Mouse (Mus musculus) embryo, embryonic 11.5 days (tissue): Measurements from ENCODE around the gene Tlcd2.

ENCODE experiments used
- DNase-seq: peaks from one replicate; pipeline ENCODE4 v3.0.0-alpha.2; 2012; ENCODE audit warnings: low read depth, low spot score

The Tlcd2 gene

DNA sequence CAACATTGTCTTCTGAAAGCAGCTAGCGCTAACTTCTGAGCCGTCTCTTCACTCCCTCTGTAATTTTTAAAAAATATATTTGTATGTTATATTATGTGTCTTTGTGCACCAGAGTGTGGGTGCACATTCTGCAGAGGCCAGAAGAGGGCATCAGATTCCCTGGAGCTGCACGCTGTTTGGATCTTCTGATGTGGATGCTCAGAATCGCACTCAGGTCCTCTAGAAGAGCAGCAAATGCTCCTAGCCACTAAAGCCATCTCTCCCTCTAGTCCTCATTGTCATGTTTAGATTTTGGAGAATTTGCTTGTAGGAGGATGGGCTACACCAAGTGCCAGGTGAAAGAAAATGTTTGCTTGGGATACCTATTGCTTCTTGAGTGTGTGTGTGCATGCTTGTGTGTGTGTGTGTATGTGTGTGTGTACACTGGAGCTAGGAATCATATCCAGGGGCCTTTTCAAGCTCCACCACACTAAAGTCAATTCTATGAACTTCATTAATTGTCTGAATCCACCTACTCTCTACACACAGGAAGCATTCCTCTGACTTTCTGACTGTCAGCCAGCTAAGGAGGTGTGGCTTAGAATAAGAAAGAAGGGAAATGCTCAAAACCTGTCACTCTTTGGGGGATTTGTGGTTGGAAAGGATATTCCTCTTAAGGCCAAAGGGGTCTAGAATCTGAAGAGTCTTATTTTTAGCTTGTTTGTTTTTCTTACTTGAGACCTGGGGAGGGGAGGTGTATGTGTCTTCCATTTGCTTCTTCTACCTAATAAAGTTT, 5.4 kb downstream of the Tlcd2 start:
- DNase-seq, result no peak

DNA sequence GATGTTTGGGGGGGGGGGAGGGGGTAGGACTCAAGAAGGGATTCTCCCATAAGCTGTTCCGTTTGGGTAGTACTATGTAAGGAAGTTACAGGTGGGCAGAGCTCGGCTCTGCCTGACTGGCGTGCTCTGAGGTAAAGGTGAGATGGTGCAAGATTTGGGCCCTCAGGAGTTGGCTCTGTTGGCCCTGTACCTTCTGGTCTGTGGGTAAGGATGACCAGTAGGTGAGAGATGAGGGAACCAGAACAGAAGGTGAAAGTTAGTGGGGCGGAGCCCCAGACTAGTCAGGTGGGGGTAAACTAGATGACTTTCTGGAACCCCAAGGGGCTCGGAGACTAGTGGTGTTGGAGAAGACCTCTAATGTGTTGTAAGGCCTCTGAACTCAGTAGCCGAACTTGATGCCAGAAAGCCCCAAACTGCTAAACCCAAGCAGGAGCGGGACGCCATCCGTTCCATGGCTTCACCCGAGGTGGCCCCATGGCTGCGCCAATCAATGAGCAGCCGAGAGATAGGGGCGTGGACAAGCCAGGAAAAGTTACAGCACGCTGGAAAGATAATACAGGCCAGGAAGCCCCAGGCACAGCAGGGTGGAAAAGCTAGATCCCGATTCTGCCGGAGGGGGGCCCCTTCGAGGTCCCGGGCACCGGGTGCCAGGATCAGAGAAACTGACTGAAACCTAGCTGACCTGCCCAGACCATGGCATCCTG, 6.1 kb downstream of the Tlcd2 start:
- DNase-seq, result no peak

DNA sequence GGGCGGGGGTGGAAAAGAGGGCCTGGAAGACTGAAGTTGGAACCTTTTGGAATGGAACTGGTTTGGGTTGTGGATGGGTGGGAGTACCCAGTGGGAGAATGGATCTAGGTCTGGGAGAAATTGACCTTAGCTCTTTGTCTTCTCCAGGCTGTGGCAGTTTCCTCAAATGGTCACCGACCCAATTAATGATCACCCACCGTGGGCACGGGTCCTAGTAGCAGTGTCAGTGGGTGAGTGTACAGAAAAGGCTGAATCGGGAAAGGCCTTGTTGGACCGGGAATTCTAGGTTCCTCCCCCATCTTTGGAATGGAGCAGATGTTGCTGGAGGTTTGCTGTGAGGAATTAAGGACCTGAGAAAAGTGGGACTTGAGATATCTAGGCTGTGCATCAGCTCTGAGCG, 6.9 kb downstream of the Tlcd2 start:
- DNase-seq, result no peak

DNA sequence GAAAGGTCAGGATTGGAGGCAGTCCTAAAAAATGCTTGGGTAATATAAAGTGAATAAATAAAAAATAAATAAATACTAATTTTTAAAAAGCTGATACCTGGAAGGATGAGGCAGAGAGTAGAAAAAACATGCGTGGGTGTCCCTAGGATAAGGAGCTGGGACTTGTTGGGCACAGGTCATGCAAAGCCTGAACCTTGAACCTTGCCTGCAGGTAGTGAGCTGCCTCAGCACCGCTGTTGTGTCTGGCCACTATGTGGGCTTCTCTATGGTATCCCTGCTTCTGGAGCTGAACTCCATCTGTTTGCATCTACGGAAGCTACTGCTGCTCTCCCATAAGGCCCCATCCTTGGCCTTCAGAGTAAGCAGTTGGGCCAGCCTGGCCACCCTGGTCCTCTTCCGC, 7.7 kb downstream of the Tlcd2 start:
- DNase-seq, result no peak

DNA sequence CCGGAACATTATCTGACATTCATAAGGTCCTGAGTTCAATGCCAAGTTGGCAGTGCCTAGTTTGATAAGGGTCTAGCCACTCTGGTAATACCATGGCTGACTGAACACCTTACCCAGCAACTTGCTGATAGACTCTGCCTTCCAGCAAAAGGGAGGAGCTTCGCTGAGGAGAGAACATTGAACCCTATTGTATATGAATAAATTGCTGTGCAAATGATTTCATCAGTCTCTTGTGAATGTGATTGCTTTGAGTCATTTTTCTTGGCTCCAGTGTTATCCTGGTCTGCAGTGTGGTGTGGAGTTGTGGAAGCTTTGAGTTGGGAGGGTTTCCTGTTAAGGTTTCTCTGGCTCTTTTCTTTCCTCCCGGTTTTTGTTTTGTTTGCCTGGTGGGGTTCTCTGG, 9.2 kb downstream of the Tlcd2 start:
- DNase-seq, result no peak

DNA sequence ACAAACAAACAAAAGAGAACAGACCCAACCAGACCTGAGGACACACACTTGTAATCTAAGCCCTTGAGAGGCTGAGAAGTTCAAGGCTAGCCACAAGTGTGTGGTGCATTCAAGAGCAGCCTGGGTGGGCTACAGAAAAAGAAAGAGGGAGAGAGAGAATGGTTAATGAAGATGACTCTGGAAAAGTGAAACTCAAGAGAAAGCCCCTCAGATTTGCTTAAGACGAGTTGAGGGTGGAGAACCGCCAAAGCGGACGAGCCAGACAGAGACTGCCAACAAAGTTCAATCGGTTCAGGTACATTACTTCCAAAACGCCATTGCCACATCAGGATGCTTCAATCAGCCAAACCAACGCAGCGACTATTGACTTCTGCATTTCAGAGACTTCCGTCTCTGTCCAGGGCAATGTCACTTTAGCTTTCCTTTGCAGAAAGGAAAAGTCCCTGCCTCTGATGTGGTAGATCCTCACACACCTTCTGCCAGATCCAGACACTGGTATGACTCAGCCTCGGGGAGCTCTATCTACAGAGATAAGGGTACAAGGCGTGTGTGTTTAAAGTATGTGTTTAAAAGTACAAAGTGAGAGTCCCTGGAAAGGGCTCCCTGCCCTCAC, 11.1 kb downstream of the Tlcd2 start:
- DNase-seq, result no peak

DNA sequence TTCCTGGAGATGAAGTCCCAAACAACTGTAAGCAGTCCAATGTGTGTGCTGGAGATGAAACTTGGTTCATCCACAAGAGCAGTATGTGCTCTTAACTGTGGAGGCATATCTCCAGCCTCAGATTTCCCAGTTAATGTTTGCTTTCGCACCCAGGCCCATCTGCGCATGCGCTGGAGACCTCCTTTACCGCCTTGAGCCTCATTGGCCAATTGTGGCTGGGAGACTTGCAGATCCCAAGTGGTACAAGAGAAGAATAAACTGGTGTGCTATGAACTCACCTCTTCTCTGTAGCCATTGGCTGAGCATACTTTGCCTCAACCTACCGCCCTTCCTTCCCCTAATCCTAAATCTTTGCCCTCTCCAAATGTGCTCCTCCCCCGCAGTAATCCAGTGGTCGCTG, 11.9 kb downstream of the Tlcd2 start:
- no peak for DNase-seq

DNA sequence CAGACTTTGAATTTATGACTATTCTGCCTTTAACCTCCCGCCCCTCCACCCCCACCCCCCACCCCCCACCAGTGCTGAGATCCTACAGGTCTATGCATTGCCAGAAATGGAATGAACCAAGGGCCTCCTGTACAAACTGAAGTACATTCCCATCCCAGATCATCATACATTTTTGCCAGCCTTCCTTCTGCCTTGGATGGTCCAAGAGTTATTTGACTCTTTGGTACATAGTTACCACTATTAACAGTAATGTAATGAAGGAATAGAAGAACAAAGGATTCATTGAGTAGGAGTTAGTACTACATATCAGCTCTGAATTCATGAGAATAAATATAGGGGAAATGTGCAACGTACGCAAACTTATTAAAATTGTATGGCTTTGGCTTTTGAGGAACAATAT, 24.7 kb downstream of the Tlcd2 start:
- DNase-seq, result no peak

DNA sequence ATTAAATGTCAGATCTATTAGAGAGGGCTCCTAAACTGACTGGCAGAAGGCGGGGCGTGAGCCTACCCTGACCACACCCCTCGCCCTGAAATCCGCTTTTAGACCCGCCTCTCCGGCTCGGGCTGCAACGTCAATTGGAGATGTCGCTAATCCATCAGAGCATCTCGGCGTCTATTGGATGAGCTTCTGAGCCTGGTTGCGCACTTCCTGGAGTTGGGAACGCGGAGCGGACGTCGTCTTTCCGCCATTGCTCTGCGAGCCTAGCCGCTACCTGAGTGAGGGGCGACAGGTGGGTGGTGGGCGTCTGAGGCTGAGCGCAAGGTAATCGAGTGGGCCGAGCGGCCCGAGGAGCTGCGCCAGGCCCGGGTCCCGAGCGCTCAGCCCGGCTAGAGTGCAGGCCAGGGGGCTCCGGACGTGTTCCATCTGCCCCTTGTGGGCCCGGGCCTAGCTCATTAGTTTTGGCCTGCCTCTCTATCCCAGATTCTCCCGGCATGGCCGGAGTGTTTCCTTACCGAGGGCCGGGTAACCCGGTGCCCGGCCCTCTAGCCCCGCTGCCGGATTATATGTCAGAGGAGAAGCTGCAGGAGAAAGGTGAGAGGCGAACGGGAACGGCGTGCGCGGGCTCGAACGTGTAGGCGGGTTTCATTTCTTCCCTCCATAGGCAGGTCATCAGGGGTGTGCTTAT, 25.2 kb downstream of the Tlcd2 start, which contains the start of gene Prpf8:
Gene Prpf8, plus strand, starts transcription at position 216 of the 685 bp plus-strand sequence.
- DNase-seq, result peak; percentile 92

DNA sequence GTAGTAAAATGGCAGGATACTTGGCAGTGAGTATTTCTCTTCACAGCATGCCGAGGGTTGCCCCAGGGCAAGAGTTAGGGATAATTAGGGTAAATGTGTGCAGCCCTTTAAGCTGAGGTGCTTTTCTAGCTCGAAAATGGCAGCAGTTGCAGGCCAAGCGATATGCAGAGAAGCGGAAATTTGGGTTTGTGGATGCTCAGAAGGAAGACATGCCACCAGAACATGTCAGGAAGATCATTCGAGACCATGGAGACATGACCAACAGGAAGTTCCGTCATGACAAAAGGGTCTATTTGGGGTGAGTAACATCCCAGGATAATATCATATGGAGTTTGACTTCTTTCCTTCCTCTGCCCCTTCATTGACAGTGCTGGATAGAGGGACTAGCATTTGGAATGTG, 26.0 kb downstream of the Tlcd2 start:
- DNase-seq, result no peak

DNA sequence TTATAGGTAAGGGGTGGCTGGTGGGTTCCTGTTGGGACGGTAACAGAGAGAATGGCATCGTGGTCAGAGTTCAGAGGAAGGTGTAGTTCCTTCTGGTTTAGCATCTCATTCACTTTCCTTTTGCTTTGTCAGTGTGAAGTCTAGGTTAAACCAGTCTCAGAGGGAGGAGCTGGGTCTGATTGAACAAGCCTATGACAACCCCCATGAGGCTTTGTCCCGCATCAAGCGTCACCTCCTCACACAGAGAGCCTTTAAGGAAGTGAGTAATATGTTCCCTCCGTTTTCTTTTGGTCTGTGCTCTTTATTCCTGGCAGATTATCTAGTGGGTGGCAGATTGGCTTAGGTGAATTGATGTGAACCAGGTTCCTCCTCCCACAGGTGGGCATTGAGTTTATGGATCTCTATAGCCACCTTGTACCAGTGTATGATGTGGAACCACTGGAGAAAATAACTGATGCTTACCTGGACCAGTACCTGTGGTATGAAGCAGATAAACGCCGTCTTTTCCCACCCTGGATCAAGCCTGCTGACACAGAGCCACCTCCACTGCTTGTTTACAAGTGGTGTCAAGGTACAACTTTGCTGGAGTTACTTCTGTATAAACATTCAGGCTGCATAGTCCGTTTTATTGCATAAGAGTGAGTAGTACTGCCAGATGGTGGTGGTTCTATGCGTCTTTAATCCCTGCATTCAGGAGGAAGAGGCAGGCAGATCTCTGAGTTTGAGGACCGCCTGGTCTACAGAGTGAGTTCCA, 33.0 kb downstream of the Tlcd2 start:
- DNase-seq, result no peak

DNA sequence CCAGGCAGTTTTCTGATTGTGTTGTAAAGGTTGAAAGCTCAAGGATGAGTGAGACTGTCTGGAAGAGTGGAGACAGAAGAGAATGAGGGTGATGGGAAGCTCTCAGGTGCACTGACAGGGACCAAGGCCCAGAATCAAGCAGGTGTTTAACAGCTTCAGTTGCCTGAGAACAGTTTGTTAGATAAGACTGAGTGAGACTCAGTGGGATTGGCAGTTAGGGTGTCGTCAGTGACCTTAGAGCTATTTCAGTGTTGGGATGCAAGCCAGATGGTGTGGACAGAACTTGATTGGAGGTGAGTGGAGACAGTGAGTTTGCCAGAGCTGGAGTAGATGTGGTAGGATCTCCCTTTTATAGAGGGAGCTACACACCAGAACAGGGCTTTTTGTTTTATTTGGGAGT, 36.6 kb downstream of the Tlcd2 start:
- no peak for DNase-seq

DNA sequence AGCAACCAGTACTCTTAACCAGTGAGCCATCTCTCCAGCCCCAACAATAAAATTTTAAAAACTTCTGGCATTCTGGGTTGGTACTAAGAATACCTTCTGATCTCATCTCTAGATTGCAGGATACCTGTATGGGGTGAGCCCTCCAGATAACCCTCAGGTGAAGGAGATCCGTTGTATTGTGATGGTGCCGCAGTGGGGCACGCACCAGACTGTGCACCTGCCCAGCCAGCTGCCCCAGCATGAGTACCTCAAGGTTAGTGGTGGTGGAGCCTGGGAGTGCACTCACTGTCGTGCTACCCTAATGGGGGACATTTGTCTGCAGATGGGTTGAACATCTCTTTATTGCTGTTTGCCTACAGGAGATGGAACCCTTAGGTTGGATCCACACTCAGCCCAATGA, 46.6 kb downstream of the Tlcd2 start:
- no peak for DNase-seq

DNA sequence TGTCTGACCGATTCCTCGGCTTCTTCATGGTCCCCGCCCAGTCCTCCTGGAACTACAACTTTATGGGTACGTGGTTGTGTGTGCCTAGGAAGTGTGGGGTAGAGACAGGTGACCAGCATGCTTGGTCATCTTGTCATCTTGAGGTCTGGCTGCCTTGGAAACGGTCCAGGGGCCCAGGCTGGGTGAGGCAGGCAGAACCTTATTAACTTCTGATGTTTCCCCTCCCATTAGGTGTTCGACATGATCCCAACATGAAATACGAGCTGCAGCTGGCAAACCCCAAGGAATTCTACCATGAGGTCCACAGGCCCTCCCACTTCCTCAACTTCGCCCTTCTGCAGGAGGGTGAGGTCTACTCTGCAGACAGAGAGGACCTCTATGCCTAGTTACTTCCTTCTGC, 47.4 kb downstream of the Tlcd2 start:
- no peak for DNase-seq

DNA sequence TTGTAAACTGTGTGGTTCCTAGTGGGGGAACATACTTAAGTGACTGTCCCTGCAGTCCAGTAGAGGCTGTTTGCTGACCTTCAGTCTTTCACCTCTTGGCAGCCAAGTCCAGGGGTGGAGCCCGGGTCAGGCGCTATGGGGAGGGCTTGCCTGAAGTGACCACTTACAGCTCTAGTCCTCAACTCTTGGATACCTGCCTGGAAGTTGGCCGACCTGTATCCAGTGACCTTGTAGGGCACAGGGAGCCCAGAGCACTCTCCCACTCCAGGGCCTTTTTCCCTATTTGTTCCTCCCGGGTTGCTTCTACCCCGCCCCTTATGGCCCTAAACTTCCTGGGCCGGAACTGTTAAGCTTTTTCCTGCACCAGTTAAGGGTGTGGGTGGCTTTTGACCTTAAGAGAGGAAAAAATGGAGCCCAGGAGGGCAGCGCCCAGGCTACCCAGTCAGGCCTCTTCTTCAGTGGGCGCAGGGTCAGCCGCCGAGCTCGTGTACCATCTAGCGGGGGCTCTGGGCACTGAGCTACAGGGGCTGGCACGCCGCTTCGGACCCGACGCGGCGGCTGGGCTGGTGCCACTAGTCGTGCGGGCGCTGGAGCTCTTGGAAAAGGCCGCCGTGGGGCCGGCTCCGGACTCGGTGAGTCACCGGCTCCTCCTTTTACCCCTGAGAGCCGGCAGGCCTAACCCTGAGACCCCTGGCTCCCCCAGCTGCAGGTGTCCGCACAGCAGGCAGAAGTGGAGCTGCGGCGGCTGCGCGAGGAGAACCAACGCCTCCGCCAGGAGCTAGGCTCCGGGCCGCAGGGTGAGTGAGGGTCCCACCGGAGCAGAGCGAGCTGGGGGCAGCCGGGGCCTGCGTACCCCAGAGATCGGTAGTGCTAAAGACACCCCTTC, 48.5 kb downstream of the Tlcd2 start, which contains the start of gene Rilp:
Gene Rilp, plus strand, starts transcription at position 354 of the 886 bp plus-strand sequence.
- DNase-seq, result no peak

DNA sequence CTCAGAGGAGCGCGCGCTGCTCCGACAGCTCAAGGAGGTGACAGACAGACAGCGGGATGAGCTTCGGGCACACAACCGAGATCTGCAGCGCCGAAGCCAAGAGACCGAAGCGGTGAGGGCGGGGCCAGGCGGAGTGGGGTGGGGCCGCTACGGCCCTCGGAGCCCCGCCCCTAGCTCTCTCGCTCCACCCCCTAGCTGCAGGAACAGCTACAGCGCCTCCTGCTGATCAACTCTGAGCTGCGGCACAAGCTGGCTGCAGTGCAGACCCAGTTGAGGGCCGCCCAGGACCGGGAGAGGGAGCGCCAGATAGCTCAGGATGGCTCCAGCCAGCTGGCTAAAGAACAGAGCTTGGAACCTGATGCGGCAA, 49.1 kb downstream of the Tlcd2 start:
- peak; percentile 84 for DNase-seq

DNA sequence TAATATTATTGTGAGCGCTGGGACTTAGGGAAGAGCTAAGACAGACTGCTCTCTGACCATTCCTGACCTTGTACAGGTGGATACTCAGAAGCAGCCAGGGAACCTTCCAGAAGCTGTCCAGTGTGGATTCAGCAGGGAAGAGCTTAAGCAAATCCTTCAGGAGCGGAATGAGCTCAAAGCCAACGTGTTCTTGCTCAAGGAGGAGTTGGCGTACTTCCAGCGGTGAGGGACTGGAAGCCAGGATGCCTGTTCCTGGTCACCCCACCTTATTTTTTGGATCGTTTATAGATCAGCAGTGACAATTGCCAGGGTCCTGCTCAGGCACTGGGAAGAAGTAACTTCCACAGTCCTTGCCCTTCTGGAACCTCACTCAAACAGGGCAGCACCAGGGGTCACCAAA, 49.7 kb downstream of the Tlcd2 start:
- DNase-seq, result no peak

DNA sequence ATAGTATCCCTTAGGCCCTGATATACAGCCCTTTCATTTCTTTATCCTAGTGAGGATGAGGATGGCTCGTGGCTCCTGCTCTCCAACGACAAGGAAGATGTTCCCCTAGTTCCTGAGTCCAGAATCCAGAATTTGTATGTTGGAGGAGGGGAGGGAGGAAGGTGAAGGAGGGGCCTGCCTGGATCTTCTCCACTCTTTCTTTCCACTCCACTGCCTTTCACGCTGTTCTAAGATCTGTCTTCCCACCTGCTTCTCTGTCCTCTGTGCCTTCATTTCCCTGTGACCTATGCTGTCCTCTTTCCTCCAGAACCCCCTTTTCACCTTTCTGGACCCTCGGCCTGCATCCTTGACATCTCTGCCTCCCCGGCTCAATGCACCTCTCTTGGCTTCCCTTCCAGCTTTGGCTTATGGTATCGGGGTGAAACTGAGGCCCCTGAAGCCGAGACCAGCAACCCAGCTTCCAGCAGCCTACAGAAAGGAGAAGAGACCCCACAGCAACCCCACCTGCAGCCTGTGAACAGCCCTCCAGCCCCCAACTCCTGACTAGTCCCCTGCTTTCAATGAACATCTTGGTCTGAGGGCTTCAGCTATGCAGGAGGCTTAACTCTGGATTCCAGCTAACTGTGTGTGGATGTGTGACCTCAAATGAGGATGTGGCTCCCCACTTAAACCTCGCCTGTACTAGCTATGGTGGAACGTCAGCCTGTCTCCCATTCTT, 50.9 kb downstream of the Tlcd2 start:
- DNase-seq, result no peak

DNA sequence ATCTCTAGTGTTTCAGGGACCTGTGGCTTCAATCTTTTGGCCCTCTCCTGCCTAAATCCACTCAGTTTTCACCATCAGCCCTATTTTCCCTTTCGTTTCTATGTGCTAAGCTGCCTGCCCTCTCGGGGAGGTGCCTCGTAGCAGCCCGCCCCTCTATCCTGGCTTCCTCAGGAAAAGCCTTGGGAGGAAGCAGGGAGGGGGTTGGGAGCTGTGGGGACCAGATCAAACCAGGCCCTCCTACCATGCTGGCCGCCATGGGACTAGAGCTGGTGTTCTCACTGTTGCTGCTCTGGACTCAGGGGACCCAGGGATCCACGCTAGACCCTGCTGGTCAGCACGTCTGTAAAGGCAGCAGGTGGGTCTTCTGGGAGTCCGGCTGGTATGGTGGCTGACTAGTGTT, 51.8 kb downstream of the Tlcd2 start, which contains the start of gene Scarf1:
Gene Scarf1, plus strand, starts transcription at position 205 of the 400 bp plus-strand sequence.
- no peak for DNase-seq

DNA sequence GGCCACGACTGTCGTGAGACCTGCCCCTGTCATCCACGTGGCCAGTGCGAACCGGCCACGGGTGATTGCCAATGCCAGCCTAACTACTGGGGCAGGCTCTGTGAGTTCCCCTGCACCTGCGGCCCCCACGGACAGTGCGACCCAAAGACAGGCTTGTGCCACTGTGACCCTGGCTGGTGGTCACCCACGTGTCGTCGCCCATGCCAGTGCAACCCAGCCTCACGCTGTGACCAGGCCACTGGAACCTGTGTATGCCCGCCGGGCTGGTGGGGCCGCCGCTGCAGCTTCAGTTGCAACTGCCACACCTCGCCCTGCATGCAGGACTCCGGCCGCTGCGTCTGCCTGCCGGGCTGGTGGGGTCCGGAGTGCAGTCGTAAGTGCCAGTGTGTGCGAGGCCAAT, 53.7 kb downstream of the Tlcd2 start:
- no peak for DNase-seq
